Mouse (Mus musculus): ENCODE measurements around the gene Ubiad1. TPM values are rescaled to one million over a fixed set of nuclear protein-coding genes. Genes with fewer than 3 reads are reported as not detected.

Ubiad1 gene
- polyA plus RNA-seq, 1 experiment from 2014 or later, result 25.0 TPM

GRCm38 (mm10) chr4:148466511-148467079 is 22.0 kb upstream of the Ubiad1 start:
- Histone ChIP-seq H3K36me3 (peaks cover 100% of the 10 kb centered on the region), H3K9me3 (no peaks in the 10 kb centered on the region), H3K4me3 (no peak overlapping the region), H3K4me1 (replicated peaks) (peaks cover 15% of the 10 kb centered on the region), H3K27ac (no peak overlapping the region), H3K27me3 (ENCODE audit: insufficient read depth, poor library complexity, severe bottlenecking) (no peaks in the 10 kb centered on the region)
- 93% methylated on average over 5 of the region's 5 CpGs for WGBS
- DNase-seq (ENCODE audit: low spot score), result no peak

GRCm38 (mm10) chr4:148464869-148465268 is 20.3 kb upstream of the Ubiad1 start:
- Histone ChIP-seq H3K36me3 (peaks cover 100% of the 10 kb centered on the region), H3K4me3 (no peak overlapping the region), H3K9me3 (no peaks in the 10 kb centered on the region), H3K27ac (no peak overlapping the region), H3K27me3 (ENCODE audit: insufficient read depth, poor library complexity, severe bottlenecking) (no peaks in the 10 kb centered on the region), H3K4me1 (replicated peaks) (peaks cover 6% of the 10 kb centered on the region; the same call in 1 of the 2 replicates)
- WGBS, result 96% methylated on average over 12 of the region's 12 CpGs
- no peak for DNase-seq (ENCODE audit: low spot score)

- Histone ChIP-seq H3K27ac (no peak overlapping the region), H3K4me1 (replicated peaks) (peaks cover 6% of the 10 kb centered on the region; the same call in 1 of the 2 replicates), H3K36me3 (peaks cover 100% of the 10 kb centered on the region), H3K4me3 (no peak overlapping the region), H3K27me3 (ENCODE audit: insufficient read depth, poor library complexity, severe bottlenecking) (no peaks in the 10 kb centered on the region), H3K9me3 (no peaks in the 10 kb centered on the region)
- DNase-seq (ENCODE audit: low spot score), result no peak
- WGBS, result 95% methylated on average over 12 of the region's 12 CpGs
Measured at GRCm38 (mm10) chr4:148464301-148464700, 19.7 kb upstream of the Ubiad1 start.

GRCm38 (mm10) chr4:148463208-148463960 is 18.8 kb upstream of the Ubiad1 start:
- peaks cover 6% of the 10 kb centered on the region; the same call in 1 of the 2 replicates for H3K4me1 ChIP-seq (replicated peaks)
- no peaks in the 10 kb centered on the region for H3K27me3 ChIP-seq (ENCODE audit: insufficient read depth, poor library complexity, severe bottlenecking)
- peaks cover 100% of the 10 kb centered on the region for H3K36me3 ChIP-seq
- 89% methylated on average over 14 of the region's 14 CpGs for WGBS
- no peaks in the 10 kb centered on the region for H3K9me3 ChIP-seq
- H3K27ac ChIP-seq, result no peak overlapping the region
- H3K4me3 ChIP-seq, result no peak overlapping the region
- no peak for DNase-seq (ENCODE audit: low spot score)

- H3K36me3 ChIP-seq, result peaks cover 100% of the 10 kb centered on the region
- 97% methylated on average over 13 of the region's 13 CpGs for WGBS
- H3K9me3 ChIP-seq, result no peaks in the 10 kb centered on the region
- no peaks in the 10 kb centered on the region for H3K27me3 ChIP-seq (ENCODE audit: insufficient read depth, poor library complexity, severe bottlenecking)
- H3K4me1 ChIP-seq (replicated peaks), result peaks cover 6% of the 10 kb centered on the region; the same call in 1 of the 2 replicates
- no peak for DNase-seq (ENCODE audit: low spot score)
- H3K4me3 ChIP-seq, result no peak overlapping the region
- no peak overlapping the region for H3K27ac ChIP-seq
Measured at GRCm38 (mm10) chr4:148462717-148463116, 18.1 kb upstream of the Ubiad1 start.

GRCm38 (mm10) chr4:148461772-148462171 is 17.2 kb upstream of the Ubiad1 start:
- WGBS, result 85% methylated on average over 4 of the region's 4 CpGs
- Histone ChIP-seq H3K9me3 (no peaks in the 10 kb centered on the region), H3K4me1 (replicated peaks) (peaks cover 6% of the 10 kb centered on the region; the same call in 1 of the 2 replicates), H3K4me3 (no peak overlapping the region), H3K36me3 (peaks cover 100% of the 10 kb centered on the region), H3K27ac (no peak overlapping the region), H3K27me3 (ENCODE audit: insufficient read depth, poor library complexity, severe bottlenecking) (no peaks in the 10 kb centered on the region)
- DNase-seq (ENCODE audit: low spot score), result no peak

- H3K27me3 ChIP-seq (ENCODE audit: insufficient read depth, poor library complexity, severe bottlenecking), result no peaks in the 10 kb centered on the region
- peaks cover 6% of the 10 kb centered on the region; the same call in 1 of the 2 replicates for H3K4me1 ChIP-seq (replicated peaks)
- no peak for DNase-seq (ENCODE audit: low spot score)
- H3K27ac ChIP-seq, result no peak overlapping the region
- H3K36me3 ChIP-seq, result peaks cover 100% of the 10 kb centered on the region
- no peak overlapping the region for H3K4me3 ChIP-seq
- no peaks in the 10 kb centered on the region for H3K9me3 ChIP-seq
- 72% methylated on average over 12 of the region's 12 CpGs for WGBS
Measured at GRCm38 (mm10) chr4:148460656-148461284, 16.2 kb upstream of the Ubiad1 start.

GRCm38 (mm10) chr4:148455477-148456025 is 11.0 kb upstream of the Ubiad1 start:
- Histone ChIP-seq H3K4me1 (replicated peaks) (peaks cover 2% of the 10 kb centered on the region; the same call in 1 of the 2 replicates), H3K9me3 (no peaks in the 10 kb centered on the region), H3K27me3 (ENCODE audit: insufficient read depth, poor library complexity, severe bottlenecking) (no peaks in the 10 kb centered on the region), H3K27ac (no peak overlapping the region), H3K36me3 (peaks cover 89% of the 10 kb centered on the region), H3K4me3 (no peak overlapping the region)
- WGBS, result 95% methylated on average over 5 of the region's 5 CpGs
- DNase-seq (ENCODE audit: low spot score), result no peak

GRCm38 (mm10) chr4:148453707-148454106 is 9.1 kb upstream of the Ubiad1 start:
- 95% methylated on average over 11 of the region's 11 CpGs for WGBS
- no peak overlapping the region for H3K4me3 ChIP-seq
- peaks cover 14% of the 10 kb centered on the region for H3K4me1 ChIP-seq (replicated peaks)
- H3K27ac ChIP-seq, result no peak overlapping the region
- peaks cover 71% of the 10 kb centered on the region for H3K36me3 ChIP-seq
- no peaks in the 10 kb centered on the region for H3K9me3 ChIP-seq
- no peaks in the 10 kb centered on the region for H3K27me3 ChIP-seq (ENCODE audit: insufficient read depth, poor library complexity, severe bottlenecking)
- DNase-seq (ENCODE audit: low spot score), result no peak

GRCm38 (mm10) chr4:148448853-148449245 is 4.3 kb upstream of the Ubiad1 start:
- no peaks in the 10 kb centered on the region for H3K27me3 ChIP-seq (ENCODE audit: insufficient read depth, poor library complexity, severe bottlenecking)
- H3K36me3 ChIP-seq, result peaks cover 22% of the 10 kb centered on the region
- no peaks in the 10 kb centered on the region for H3K9me3 ChIP-seq
- H3K4me1 ChIP-seq (replicated peaks), result peaks cover 30% of the 10 kb centered on the region
- under 1% methylated on average over 15 of the region's 15 CpGs for WGBS
- H3K4me3 ChIP-seq, result peak overlapping the region; percentile 94
- no peak for DNase-seq (ENCODE audit: low spot score)
- peak overlapping the region; percentile 94 for H3K27ac ChIP-seq

- H3K4me1 ChIP-seq (replicated peaks), result peaks cover 35% of the 10 kb centered on the region
- peak within 1 kb of the TSS; percentile 94 for H3K4me3 ChIP-seq
- DNase-seq (ENCODE audit: low spot score), result peak; percentile 94
- WGBS, result under 1% methylated on average over 56 of the region's 56 CpGs
- H3K36me3 ChIP-seq, result peaks cover 17% of the 10 kb centered on the region
- H3K27me3 ChIP-seq (ENCODE audit: insufficient read depth, poor library complexity, severe bottlenecking), result no peaks in the 10 kb centered on the region
- peak within 1 kb of the TSS; percentile 94 for H3K27ac ChIP-seq
- no peaks in the 10 kb centered on the region for H3K9me3 ChIP-seq
Measured at GRCm38 (mm10) chr4:148448179-148448852, 3.7 kb upstream of the Ubiad1 start, which contains the start of gene Mtor. Gene Mtor, plus strand, starts transcription at chr4:148448611.

GRCm38 (mm10) chr4:148442598-148442997 is 2.0 kb downstream of the Ubiad1 start:
- Histone ChIP-seq H3K4me1 (replicated peaks) (peaks cover 32% of the 10 kb centered on the region), H3K4me3 (no peak overlapping the region), H3K9me3 (no peaks in the 10 kb centered on the region), H3K36me3 (0 out of 2 replicates have a peak, but pooled peaks cover 22% of the 10 kb centered on the region), H3K27me3 (ENCODE audit: insufficient read depth, poor library complexity, severe bottlenecking) (no peaks in the 10 kb centered on the region), H3K27ac (no peak overlapping the region)
- DNase-seq (ENCODE audit: low spot score), result no peak
- WGBS, result 93% methylated on average over 7 of the region's 7 CpGs

Data from hindbrain, embryonic 10.5 days (tissue).